Mouse (Mus musculus): ENCODE results near the gene Plppr2.

DNA sequence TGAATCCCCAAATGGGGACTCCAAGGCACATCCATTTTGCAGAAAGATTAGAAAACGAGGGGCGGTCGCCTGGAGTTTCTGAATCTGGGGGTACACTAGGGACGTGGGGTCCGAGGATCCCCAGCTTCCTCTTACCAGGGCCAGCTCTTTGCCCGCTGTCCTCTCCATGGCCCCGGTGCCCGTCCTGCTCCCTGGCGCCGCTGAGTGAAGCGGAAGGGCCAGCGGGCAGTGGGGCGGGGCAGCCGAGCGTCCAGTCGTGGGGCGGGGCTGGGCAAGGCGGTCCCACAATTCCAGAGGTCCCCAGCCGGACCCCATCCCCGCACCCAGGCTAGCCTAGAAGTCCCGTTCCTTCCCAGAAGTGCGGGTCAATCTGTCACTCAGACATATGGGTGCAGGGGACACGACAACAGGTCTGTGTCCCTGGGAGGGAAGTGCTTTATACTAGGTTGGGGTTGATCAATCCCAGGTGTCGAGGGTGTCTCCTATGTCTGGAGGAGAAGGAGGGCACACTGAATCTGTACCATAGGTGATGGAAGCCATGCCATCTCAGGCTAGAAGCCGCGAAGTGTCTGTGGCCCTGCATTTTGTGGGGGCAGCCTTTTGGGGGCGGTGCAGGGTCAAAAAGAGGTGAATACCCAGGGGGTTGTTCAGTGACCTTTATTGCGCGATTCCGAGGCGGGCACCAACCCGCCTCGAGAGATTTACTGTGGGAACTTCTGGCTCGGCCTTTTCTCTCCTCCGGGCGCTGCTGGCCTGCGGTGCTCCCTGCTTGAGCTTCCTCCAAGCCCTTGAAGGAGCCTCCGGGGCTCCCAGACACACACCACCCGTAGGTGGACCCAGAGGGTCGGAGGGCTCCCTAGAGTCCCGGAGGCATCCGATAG is 52.6 kb downstream of the Plppr2 start, which contains the start of gene Rgl3:
- TF ChIP-seq CTCF (IDR thresholded peaks at IDR 0.05; ENCODE audit: low read depth) (no peak), EP300 (IDR thresholded peaks at IDR 0.05; ENCODE audit: low read depth) (no peak)

All from heart, postnatal 0 days (tissue).